Mouse (Mus musculus) CH12.LX (cell line): ENCODE measurements at regions not wholly inside any gene's neighbourhood (a gene's known extent, or its start where the extent isn't known, plus 50 kb on each side); places are given as distances from the start of the nearest gene placed in this dataset.

ENCODE experiments used
- CTCF ChIP-seq, 2 experiments: IDR thresholded peaks in 1 of 2; conservative IDR thresholded peaks in 1 of 2; 2 replicates each; pipeline ENCODE4 v1.5.1; 2011 to 2012; ENCODE audit warnings: low read depth in 2 of 2, low read length in 2 of 2, improper control_type of control experiment in 1 of 2, inconsistent platforms in 1 of 2, mild to moderate bottlenecking in 1 of 2, moderate library complexity in 1 of 2
- ELF1 ChIP-seq: IDR thresholded peaks from 2 replicates; pipeline ENCODE4 v1.6.1; 2014; ENCODE audit warnings: low read depth, mild to moderate bottlenecking, inconsistent platforms, low read length, improper control_type of control experiment
- EP300 ChIP-seq: IDR thresholded peaks from 2 replicates; pipeline ENCODE4 v1.6.1; 2011; ENCODE audit warnings: low read length, improper control_type of control experiment
- MEF2A ChIP-seq: IDR thresholded peaks from 2 replicates; pipeline ENCODE4 v1.6.1; 2014; ENCODE audit warnings: low read depth, mild to moderate bottlenecking, inconsistent platforms, low read length, improper control_type of control experiment, borderline replicate concordance
- ZMIZ1 ChIP-seq: IDR thresholded peaks from 2 replicates; pipeline ENCODE4 v1.6.1; 2012; ENCODE audit warnings: low read depth, mild to moderate bottlenecking, inconsistent platforms, low read length, improper control_type of control experiment

- TF ChIP-seq EP300 (no peak), ELF1 (no peak), CTCF (conservative IDR thresholded peaks at IDR 0.05 in 1 of 2, IDR thresholded peaks at IDR 0.05 in 1 of 2; ENCODE audit: low read depth in 2 of 2, low read length in 2 of 2) (no peak), ZMIZ1 (no peak), MEF2A (no peak)
Observed at GRCm38 (mm10) chr16:73537541-73537940, 874.1 kb downstream of the Robo2 start.
